Mouse (Mus musculus): ENCODE results near the gene Gm29427.

GRCm38 (mm10) chr1:130699937-130700633 is 15.5 kb downstream of the Gm29427 start:
- no peak for TF ChIP-seq CTCF (IDR thresholded peaks at IDR 0.05; ENCODE audit: low read depth)
- TF ChIP-seq EP300 (optimal IDR thresholded peaks at IDR 0.05), result no peak

All from stomach, postnatal 0 days (tissue).